Mouse (Mus musculus): Measurements from ENCODE around the gene Nop2. TPM values are rescaled to one million over a fixed set of nuclear protein-coding genes. Genes with fewer than 3 reads are reported as not detected.
"Not testable (repeated sequence)": the region's sequence is repeated elsewhere in the genome, so short reads cannot be mapped to it uniquely, and the experiment has no call there.

The Nop2 gene
- total RNA-seq, 2 experiments from 2014 or later: 8.5 to 22.6 TPM

- peak; percentile 73 for ATAC-seq (ENCODE audit: poor library complexity, severe bottlenecking)
Observed at GRCm38 (mm10) chr6:125152212-125153017, 20.7 kb downstream of the Nop2 start.

DNA sequence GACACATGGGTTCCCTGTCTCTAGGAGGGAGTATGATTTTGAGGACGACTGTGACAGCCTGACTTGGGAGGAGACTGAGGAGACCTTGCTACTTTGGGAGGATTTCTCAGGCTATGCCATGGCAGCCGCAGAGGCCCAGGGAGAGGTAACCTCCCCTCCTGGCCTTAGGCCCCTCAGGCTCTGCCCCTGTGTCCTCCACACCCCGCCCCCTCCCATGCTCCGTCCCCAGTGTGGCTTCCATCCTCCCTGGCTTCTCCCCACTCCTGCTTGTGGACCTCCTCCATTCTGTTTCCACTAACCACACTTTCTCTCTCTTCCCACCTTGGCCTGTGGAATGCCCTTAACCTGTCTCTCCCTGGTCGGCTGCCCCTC is 21.3 kb downstream of the Nop2 start:
- no peak for ATAC-seq (ENCODE audit: poor library complexity, severe bottlenecking)

GRCm38 (mm10) chr6:125153682-125154081 is 22.0 kb downstream of the Nop2 start:
- no peak for ATAC-seq (ENCODE audit: poor library complexity, severe bottlenecking)

DNA sequence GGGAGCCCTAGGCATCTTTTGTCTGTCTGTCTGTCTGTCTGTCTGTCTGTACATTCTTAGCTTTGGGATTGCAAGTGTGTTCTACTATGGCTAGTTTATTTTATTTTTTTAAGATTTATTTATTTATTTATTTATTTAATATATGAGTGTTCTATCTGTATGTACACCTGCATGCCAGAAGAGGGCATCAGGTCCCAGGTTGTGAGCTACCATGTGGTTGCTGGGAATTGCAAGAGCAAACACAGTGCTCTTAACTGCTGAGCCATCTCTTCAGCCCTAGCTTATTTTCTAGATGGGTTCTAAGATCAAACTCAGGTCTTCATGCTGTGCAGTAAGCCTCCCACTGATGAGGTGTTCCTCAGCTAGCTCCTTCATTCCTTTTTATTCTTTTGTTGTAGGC is 22.8 kb downstream of the Nop2 start:
- ATAC-seq (ENCODE audit: poor library complexity, severe bottlenecking): no peak

DNA sequence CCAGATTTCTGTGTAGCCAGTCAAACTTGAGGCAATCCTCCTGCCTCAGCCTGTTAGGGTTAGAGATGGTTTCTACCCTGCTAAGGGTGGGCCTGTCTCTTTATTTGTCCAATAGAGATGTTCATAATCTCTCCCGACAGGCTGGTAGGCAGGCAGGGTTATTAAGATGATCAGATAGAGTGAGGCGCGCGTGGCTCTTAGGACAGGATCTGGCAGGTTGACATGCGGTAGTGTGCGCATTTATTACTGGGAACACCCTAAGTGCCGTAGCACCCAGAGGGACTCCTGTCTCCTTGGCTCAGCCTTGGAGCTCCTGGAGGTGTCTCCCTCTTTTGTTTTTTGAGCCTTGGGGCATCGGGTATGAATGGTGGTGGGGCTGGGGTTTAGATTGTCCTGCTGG is 23.6 kb downstream of the Nop2 start:
- ATAC-seq (ENCODE audit: poor library complexity, severe bottlenecking): no peak

DNA sequence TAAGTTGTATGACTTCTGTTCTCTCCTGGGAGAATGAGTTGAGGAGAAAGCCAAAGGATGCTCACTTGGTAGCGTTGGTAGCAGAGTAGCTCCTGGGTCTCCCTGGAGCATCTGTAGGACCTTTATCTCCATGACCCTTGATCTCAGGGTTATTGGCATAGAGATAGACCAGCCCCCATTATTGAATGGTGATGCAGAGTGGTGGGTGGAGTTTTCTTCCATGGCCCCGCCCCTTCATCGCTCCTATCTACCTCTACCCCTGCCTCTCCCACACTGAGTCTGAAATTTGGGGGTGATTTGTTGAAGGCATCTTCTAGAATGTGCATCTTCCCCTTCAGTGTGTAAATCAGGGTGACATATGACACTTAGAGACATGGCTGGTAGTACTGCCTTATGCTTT is 24.8 kb downstream of the Nop2 start:
- no peak for ATAC-seq (ENCODE audit: poor library complexity, severe bottlenecking)

DNA sequence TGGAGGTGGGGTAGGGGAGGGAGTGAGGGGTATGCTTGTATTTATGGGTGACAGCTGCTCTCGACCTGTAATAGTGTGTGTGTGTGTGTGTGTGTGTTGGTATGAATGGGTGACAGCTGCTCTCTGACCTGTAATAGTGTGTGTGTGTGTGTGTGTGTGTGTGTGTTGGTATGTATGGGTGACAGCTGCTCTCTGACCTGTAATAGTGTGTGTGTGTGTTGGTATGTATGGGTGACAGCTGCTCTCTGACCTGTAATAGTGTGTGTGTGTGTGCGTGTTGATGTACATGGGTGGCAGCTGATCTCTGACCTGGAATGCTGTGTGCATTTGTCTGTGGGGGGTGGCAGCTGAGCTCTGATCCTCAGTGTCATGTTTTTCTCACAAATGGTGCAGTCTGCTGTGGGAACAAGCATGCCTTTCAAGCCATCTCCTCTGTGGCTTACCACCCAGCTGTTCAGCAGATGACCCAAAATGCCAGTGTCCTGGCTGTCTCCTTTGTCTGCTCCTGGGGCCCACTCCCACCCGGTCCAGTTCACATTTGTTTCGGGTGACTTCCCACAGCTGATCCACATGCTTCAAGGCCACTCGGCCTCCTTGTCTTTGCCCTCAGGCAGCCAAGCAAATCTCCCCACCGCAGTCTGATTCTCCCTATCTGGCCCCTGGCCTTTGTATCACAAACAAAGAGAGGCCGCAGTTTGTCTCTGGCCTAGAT is 25.4 kb downstream of the Nop2 start:
- no peak for ATAC-seq (ENCODE audit: poor library complexity, severe bottlenecking)

GRCm38 (mm10) chr6:125158944-125159492 is 27.3 kb downstream of the Nop2 start:
- no peak for ATAC-seq (ENCODE audit: poor library complexity, severe bottlenecking)

DNA sequence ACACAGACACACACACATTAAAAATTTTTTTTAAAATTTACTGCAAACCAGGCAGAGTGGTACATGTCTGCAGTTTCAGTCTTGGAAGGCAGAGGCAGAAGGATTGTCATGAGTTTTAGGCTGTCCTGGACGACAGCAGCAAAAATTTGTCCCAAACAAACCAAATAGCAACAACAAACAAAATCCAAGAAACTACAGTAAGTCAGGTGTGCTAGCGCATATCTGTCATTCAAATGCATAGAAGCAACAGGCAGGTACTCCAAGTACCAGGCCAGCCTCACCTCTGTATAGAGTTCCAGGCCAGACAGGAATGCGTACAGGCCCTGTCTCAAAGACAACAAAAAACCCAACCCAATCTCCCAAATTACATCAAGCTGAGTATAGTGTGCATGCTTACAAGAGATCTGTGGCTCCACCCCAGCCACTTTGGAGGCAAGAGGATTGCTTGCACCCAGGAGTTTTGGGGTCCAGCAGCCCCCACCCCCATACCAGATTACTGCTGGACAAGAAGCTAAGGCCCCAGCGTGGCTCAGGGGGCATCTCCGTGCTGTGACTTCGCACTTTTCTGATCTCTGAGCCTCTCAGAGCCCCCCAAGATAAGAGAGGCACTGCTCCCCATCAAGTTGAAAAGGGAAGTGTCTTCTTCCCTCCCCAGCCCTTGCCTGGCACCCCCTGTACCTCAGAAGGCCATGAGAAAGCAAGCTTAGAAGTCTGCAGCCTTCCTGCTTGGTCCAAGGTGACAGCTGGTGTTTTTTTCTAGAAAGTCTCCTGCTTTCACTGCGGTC is 28.3 kb downstream of the Nop2 start:
- no peak for ATAC-seq (ENCODE audit: poor library complexity, severe bottlenecking)

DNA sequence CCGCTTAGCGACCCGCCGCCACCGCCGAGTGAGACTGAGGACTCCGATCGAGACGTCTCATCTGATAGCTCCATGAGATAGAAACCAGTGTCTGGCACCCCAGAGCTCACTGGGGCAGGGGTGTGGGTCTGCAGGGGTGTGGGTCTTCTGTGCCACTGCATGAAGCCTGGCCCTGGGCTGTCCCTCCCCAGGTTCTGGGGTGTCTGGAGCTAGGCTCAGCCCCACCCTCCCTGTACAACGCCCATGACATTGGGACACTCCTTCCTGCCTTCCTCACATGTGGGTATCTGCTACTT is 28.8 kb downstream of the Nop2 start:
- no peak for ATAC-seq (ENCODE audit: poor library complexity, severe bottlenecking)

DNA sequence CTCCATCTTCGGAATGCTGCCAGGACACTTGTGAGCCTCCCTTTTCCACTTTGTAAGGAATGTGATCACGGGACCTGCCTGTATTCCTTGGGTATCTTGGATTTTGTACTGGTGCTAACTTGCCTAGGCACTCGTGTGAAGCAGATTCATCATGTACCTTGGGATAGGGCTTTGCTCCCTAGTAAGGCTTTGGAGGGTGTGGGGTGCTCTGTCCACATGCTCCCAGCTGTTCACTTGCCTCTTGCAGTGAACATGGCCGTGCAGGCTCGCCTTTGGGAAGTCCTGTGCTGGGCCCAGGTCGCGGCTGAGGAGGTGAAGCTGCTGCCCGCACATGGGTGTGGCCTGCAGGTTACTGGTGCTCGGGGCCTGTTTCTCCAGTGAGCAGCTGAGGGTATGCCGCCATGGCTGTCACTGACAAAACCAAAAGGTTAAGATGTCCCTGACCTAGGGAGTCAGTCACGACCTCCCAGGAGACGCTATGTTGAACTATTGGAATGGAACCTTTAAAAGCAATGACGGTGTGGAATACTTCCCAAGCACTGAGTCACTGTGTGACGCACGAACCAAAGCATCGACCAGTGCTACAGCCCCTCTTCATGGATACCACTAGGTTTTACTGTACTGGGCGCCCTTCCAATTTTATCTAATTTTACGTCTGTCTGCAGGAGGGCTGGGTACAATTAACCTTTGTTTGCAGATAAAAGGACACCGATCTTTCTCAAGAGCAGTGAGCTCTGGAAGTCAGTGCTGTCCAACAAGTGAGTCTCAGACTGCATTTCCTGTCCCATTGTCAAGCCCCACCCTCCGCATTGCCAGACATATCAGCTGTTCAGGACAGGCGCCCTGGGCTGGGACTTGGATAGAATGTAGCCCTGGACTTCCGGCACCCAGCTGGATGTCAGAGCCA is 29.4 kb downstream of the Nop2 start:
- no peak for ATAC-seq (ENCODE audit: poor library complexity, severe bottlenecking)

GRCm38 (mm10) chr6:125161971-125162370 is 30.3 kb downstream of the Nop2 start:
- not testable (repeated sequence) for ATAC-seq (ENCODE audit: poor library complexity, severe bottlenecking)

DNA sequence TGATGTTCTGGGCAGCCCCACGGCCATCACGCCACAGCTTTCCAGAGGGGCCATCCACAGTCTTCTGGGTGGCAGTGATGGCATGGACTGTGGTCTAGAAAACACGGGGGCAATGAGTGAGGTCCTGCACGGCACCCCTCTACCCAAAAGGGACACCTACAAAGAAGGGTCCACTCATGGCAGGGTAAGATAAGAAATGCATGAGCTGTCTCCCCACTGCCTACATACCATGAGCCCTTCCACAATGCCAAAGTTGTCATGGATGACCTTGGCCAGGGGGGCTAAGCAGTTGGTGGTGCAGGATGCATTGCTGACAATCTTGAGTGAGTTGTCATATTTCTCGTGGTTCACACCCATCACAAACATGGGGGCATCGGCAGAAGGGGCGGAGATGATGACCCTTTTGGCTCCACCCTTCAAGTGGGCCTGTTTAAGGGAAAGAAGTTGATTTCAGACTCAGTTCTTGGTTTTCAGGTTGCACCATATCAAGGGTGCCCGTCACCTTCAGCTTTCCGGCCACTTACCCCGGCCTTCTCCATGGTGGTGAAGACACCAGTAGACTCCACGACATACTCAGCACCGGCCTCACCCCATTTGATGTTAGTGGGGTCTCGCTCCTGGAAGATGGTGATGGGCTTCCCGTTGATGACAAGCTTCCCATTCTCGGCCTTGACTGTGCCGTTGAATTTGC is 31.1 kb downstream of the Nop2 start:
- not testable (repeated sequence) for ATAC-seq (ENCODE audit: poor library complexity, severe bottlenecking)

GRCm38 (mm10) chr6:125163801-125164657 is 32.3 kb downstream of the Nop2 start:
- peak; percentile 26 for ATAC-seq (ENCODE audit: poor library complexity, severe bottlenecking)

DNA sequence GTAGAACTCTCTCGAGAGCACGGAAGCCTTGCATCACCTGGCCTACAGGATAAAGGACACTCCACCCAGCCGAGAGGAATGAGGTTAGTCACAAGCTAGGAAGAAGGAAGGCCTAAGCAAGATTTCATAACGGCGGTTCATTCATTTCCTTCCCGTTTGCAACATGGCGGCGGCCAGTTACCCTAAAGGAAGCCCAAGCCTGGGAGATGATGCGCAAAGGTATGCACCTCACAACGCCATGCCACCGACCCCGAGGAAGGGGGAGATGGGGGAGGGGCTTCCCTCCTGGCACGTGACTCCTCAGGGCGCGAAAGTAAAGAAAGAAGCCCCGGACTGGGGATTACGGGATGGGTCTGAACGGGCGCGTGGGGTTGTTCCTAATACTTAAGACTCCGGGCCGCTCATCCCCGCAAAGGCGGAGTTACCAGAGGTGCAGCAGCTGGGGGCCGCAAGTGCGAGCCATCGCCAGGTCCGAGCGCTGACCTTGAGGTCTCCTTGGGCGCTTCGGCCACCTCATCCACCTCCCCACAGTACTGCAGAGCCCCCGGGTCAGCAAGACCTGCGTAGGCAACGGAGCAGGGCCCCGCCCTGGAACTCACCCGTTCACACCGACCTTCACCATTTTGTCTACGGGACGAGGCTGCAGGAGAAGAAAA is 33.1 kb downstream of the Nop2 start:
- ATAC-seq (ENCODE audit: poor library complexity, severe bottlenecking): peak; percentile 51

GRCm38 (mm10) chr6:125165328-125165891 is 33.7 kb downstream of the Nop2 start:
- peak; percentile 77 for ATAC-seq (ENCODE audit: poor library complexity, severe bottlenecking)

GRCm38 (mm10) chr6:125166051-125166751 is 34.5 kb downstream of the Nop2 start, which contains the start of gene Gapdh:
Gene Gapdh (minus strand): TSS chr6:125166467.
- ATAC-seq (ENCODE audit: poor library complexity, severe bottlenecking): peak; percentile 11; the same call in 1 of the 2 replicates

Data from megakaryocyte, adult 5-6 weeks (primary cell).